Mouse (Mus musculus): ENCODE measurements around the gene Pdzd3. TPM values are rescaled to one million over a fixed set of nuclear protein-coding genes. Genes with fewer than 3 reads are reported as not detected.
"Not testable (repeated sequence)": the region's sequence is repeated elsewhere in the genome, so short reads cannot be mapped to it uniquely, and the experiment has no call there.

Gene Pdzd3
- polyA plus RNA-seq (2015; fragmentation: Nextera tagmentation; extraction: Ambion mirVana): 0.26 TPM in 1 of 2 replicates, not detected in the other

DNA sequence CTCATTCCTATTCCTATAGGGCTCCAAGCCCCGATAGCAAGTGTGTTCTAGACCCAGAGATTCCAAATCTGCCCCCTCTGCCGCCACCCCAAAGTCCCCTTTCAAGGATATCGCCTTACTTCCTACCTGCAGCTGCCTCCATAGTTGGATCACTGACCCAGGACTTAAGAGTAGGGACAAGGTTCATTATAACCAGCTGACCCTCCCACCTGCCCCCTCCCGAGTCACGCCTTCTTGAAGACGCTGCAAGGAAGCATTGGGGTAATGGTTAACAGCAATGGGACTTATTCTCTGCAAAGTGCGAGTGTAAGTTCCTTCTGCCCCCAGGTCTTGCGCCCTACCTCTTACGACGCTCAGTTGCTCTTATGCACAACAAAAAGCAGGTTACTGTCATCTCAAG is at the start of gene Pdzd3:
TSS of gene Pdzd3 (minus strand) at position 158 of the 400 bp plus-strand sequence.
- Histone ChIP-seq H3K4me3 (no peak within 1 kb of the TSS), H3K9ac (no peak within 1 kb of the TSS), H3K4me2 (no peak within 1 kb of the TSS), H3K36me3 (peaks cover 12% of the 10 kb centered on the region), H3K9me3 (no peaks in the 10 kb centered on the region), H3K27me3 (no peaks in the 10 kb centered on the region), H3K4me1 (peaks cover 33% of the 10 kb centered on the region), H3K27ac (no peak within 1 kb of the TSS)
- WGBS: 75% methylated on average over 10 of the region's 10 CpGs
- ATAC-seq (ENCODE audit: insufficient number of reproducible peaks, low FRiP score, low TSS enrichment, low read depth): no peak

DNA sequence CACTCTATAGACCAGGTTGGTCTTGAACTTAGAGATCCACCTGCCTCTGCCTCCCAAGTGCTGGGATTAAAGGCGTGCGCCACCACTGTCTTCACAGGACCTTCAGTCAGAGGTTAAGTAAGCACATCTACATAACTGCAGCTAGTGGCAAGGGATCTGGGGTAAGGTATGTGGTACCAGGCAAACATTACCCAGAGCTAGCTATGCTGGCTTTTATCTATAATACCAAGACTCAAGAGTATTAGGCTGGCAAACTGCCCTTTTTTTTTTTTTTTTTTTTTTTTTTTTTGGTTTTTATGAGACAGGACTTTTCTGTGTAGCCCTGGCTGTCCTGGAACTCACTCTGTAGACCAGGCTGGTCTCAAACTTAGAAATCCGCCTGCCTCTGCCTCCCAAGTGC is 48.7 kb upstream of the Pdzd3 start:
- WGBS: 98% methylated on average over 3 of the region's 3 CpGs
- not testable (repeated sequence) for H3K27me3 ChIP-seq; H3K4me2 ChIP-seq; H3K9me3 ChIP-seq; H3K27ac ChIP-seq; H3K4me3 ChIP-seq; H3K9ac ChIP-seq; ATAC-seq (ENCODE audit: insufficient number of reproducible peaks, low FRiP score, low TSS enrichment, low read depth)
- Histone ChIP-seq H3K4me1 (peaks cover 15% of the 10 kb centered on the region), H3K36me3 (peaks cover 76% of the 10 kb centered on the region)

GRCm38 (mm10) chr9:44292490-44292889 is 41.2 kb upstream of the Pdzd3 start:
- Histone ChIP-seq H3K4me1 (peaks cover 16% of the 10 kb centered on the region), H3K36me3 (peaks cover 67% of the 10 kb centered on the region), H3K27ac (no peak overlapping the region), H3K4me2 (no peak overlapping the region), H3K9ac (no peak overlapping the region), H3K27me3 (peaks cover 16% of the 10 kb centered on the region; the same call in 1 of the 2 replicates), H3K4me3 (no peak overlapping the region), H3K9me3 (no peaks in the 10 kb centered on the region)
- WGBS: 73% methylated on average over 3 of the region's 3 CpGs
- no peak for ATAC-seq (ENCODE audit: insufficient number of reproducible peaks, low FRiP score, low TSS enrichment, low read depth)

DNA sequence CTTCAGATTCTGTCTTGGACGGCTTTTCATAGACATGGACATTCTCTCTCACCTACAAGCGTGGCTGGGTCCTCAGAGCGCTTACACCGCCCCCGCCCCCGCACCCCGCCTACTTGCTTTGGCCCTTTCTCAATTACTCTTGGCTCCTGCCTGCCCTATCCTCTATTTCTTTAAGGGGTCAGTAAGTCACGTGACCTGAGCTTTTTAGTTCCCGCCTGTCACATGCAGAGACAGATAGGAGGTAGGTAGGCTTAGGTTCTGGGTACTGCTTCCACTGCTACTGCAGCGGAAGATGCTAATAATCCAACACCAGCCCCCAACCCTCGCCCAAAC is 37.7 kb upstream of the Pdzd3 start:
- no peak overlapping the region for H3K27ac ChIP-seq
- 11% methylated on average over 11 of the region's 11 CpGs for WGBS
- ATAC-seq (ENCODE audit: insufficient number of reproducible peaks, low FRiP score, low TSS enrichment, low read depth): no peak
- H3K4me3 ChIP-seq: peak overlapping the region; percentile 64; the same call in 1 of the 2 replicates
- H3K4me1 ChIP-seq: peaks cover 26% of the 10 kb centered on the region
- peaks cover 23% of the 10 kb centered on the region; the same call in 1 of the 2 replicates for H3K27me3 ChIP-seq
- H3K36me3 ChIP-seq: peaks cover 34% of the 10 kb centered on the region
- H3K4me2 ChIP-seq: no peak overlapping the region; the same call in 1 of the 2 replicates
- no peak overlapping the region for H3K9ac ChIP-seq
- H3K9me3 ChIP-seq: no peaks in the 10 kb centered on the region

GRCm38 (mm10) chr9:44288076-44288958 is 37.0 kb upstream of the Pdzd3 start, which contains the start of gene Abcg4:
Gene Abcg4, minus strand, starts transcription at chr9:44288615.
- Histone ChIP-seq H3K4me2 (peak within 1 kb of the TSS; percentile 93), H3K9ac (peak within 1 kb of the TSS; percentile 71), H3K4me3 (peak within 1 kb of the TSS; percentile 64), H3K27me3 (peaks cover 23% of the 10 kb centered on the region; the same call in 1 of the 2 replicates), H3K27ac (no peak within 1 kb of the TSS), H3K9me3 (no peaks in the 10 kb centered on the region), H3K4me1 (peaks cover 26% of the 10 kb centered on the region), H3K36me3 (peaks cover 28% of the 10 kb centered on the region)
- 1% methylated on average over 38 of the region's 38 CpGs for WGBS
- peak; percentile 12; the same call in 1 of the 2 replicates for ATAC-seq (ENCODE audit: insufficient number of reproducible peaks, low FRiP score, low TSS enrichment, low read depth)

DNA sequence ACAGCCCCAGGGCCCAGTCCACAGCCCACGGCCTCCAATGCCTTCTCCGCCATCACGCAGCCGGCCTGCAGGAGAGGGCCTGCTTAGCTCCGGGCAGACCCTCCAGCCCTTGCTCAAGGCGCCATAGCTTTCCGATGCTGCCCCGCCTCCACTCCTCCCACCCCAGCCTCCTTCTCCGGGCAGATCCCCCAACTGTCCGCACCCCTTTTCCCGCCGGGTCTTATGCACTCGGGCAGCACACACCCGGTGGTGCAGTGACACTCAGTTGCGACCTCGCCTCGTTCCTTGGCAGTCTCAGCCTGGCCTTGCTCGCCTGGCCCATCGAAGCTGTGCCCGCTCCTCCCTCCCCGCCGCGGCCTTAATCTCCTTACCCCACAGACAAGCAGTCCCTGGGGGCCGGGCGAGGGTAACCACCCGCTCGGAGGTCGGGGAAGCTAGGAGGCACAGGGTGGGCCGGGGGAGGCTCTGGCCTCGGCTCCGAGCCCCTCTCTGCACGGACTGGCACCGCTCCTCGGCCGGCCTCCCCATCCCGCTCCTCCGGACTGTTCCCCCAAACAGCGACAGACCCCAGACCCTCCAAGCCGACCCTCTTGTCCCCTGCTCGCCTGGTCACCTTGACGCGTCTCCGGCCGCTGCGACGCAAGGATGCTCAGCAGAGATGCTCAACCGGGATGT is 36.3 kb upstream of the Pdzd3 start:
- WGBS: 2% methylated on average over 47 of the region's 47 CpGs
- peak; percentile 31; the same call in 1 of the 2 replicates for ATAC-seq (ENCODE audit: insufficient number of reproducible peaks, low FRiP score, low TSS enrichment, low read depth)
- Histone ChIP-seq H3K4me3 (peak overlapping the region; percentile 64), H3K27me3 (peaks cover 23% of the 10 kb centered on the region; the same call in 1 of the 2 replicates), H3K9ac (peak overlapping the region; percentile 71), H3K4me1 (peaks cover 26% of the 10 kb centered on the region), H3K27ac (no peak overlapping the region), H3K36me3 (peaks cover 20% of the 10 kb centered on the region), H3K4me2 (peak overlapping the region; percentile 93), H3K9me3 (no peaks in the 10 kb centered on the region)

- Histone ChIP-seq H3K36me3 (peaks cover 17% of the 10 kb centered on the region), H3K27ac (no peak overlapping the region), H3K9ac (peak overlapping the region; percentile 71), H3K4me1 (peaks cover 26% of the 10 kb centered on the region), H3K27me3 (peaks cover 23% of the 10 kb centered on the region; the same call in 1 of the 2 replicates), H3K9me3 (no peaks in the 10 kb centered on the region), H3K4me3 (peak overlapping the region; percentile 64), H3K4me2 (peak overlapping the region; percentile 93)
- no peak for ATAC-seq (ENCODE audit: insufficient number of reproducible peaks, low FRiP score, low TSS enrichment, low read depth)
- WGBS: 8% methylated on average over 11 of the region's 11 CpGs
These were observed 35.7 kb upstream of the Pdzd3 start for GRCm38 (mm10) chr9:44287003-44287400.

GRCm38 (mm10) chr9:44286256-44286850 is 35.1 kb upstream of the Pdzd3 start:
- peaks cover 23% of the 10 kb centered on the region; the same call in 1 of the 2 replicates for H3K27me3 ChIP-seq
- no peak overlapping the region for H3K4me3 ChIP-seq
- H3K27ac ChIP-seq: no peak overlapping the region
- 9% methylated on average over 5 of the region's 6 CpGs for WGBS
- peaks cover 15% of the 10 kb centered on the region for H3K36me3 ChIP-seq
- H3K4me1 ChIP-seq: peaks cover 26% of the 10 kb centered on the region
- no peak overlapping the region for H3K4me2 ChIP-seq
- no peak for ATAC-seq (ENCODE audit: insufficient number of reproducible peaks, low FRiP score, low TSS enrichment, low read depth)
- H3K9ac ChIP-seq: no peak overlapping the region
- H3K9me3 ChIP-seq: no peaks in the 10 kb centered on the region

DNA sequence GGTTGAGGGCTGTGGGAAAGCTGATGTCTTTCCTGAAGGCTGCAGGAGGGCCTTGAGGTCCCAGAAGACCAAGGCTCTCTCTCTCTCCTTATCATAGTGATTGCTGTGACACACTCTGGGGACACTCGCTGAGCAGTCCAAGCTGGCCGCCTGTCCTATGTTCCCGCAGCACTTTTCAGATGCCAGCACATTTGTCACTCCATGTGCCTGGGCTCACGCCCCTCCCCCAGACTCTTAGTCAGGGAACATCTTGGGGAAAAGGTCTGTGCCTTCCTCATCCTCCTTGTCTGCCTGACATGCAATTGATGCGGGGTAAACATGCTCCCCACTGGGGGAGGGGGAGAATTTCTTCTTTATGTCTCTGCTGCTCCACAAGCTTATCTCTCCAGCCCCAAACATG is 31.9 kb upstream of the Pdzd3 start:
- H3K36me3 ChIP-seq: peaks cover 24% of the 10 kb centered on the region
- no peak overlapping the region for H3K4me3 ChIP-seq
- no peak overlapping the region for H3K9ac ChIP-seq
- no peak overlapping the region for H3K27ac ChIP-seq
- H3K9me3 ChIP-seq: no peaks in the 10 kb centered on the region
- H3K4me2 ChIP-seq: no peak overlapping the region
- 70% methylated on average over 5 of the region's 5 CpGs for WGBS
- peaks cover 17% of the 10 kb centered on the region for H3K4me1 ChIP-seq
- no peak for ATAC-seq (ENCODE audit: insufficient number of reproducible peaks, low FRiP score, low TSS enrichment, low read depth)
- peaks cover 13% of the 10 kb centered on the region; the same call in 1 of the 2 replicates for H3K27me3 ChIP-seq

DNA sequence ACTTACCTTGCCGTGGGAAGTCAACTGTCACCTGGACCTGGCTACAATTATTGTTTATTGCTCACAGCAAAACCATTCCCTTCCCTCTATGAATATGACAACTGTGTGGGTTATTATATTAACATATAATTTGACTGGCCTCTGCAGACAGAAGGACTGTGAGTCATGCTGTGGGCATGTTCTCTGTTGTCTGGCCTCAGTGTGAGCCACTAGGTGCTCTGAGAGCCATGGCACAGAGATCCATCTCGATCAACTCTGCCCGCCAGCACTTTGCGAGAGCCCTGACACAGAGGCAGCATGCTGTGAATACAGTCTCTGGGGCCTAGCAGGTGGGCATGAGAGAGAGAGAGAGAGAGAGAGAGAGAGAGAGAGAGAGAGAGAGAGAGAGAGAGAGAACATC is 18.7 kb upstream of the Pdzd3 start:
- Histone ChIP-seq H3K4me3 (no peak overlapping the region), H3K36me3 (peaks cover 16% of the 10 kb centered on the region; the same call in 1 of the 2 replicates), H3K27me3 (no peaks in the 10 kb centered on the region), H3K9me3 (no peaks in the 10 kb centered on the region), H3K4me1 (peaks cover 20% of the 10 kb centered on the region), H3K9ac (no peak overlapping the region), H3K4me2 (no peak overlapping the region), H3K27ac (no peak overlapping the region)
- WGBS: 79% methylated on average over 4 of the region's 4 CpGs
- ATAC-seq (ENCODE audit: insufficient number of reproducible peaks, low FRiP score, low TSS enrichment, low read depth): no peak

- H3K27ac ChIP-seq: no peak overlapping the region
- no peak overlapping the region for H3K4me2 ChIP-seq
- no peak overlapping the region for H3K4me3 ChIP-seq
- peaks cover 20% of the 10 kb centered on the region for H3K4me1 ChIP-seq
- 86% methylated on average over 3 of the region's 3 CpGs for WGBS
- H3K36me3 ChIP-seq: peaks cover 15% of the 10 kb centered on the region
- no peaks in the 10 kb centered on the region for H3K9me3 ChIP-seq
- ATAC-seq (ENCODE audit: insufficient number of reproducible peaks, low FRiP score, low TSS enrichment, low read depth): no peak
- H3K27me3 ChIP-seq: no peaks in the 10 kb centered on the region
- no peak overlapping the region for H3K9ac ChIP-seq
These were observed 17.8 kb upstream of the Pdzd3 start for GRCm38 (mm10) chr9:44269077-44269476.

Data from limb, embryonic 15.5 days (tissue).